ENCODE assay signal across 13 mouse cellular contexts in the genomic region with DNA sequence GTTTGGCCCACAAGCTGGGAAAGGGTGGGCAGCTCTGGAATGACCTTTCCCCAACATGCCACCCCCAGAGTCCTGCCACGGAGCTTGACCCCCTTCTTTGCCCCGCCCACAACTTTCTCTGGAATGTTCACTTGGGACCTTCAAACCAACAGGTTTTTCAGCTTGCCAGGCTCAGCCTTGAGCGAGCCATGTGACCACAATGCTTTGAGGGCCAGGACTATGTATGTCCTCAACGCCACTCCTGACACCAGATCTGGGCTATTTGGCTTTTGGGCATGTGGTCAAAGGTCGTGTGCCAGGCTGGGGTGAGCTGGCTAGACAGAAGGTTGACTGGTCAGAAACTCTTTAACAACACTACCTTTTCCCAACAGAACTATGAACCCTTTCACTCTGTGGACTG. TPM values are rescaled to one million over a fixed set of nuclear protein-coding genes. Genes with fewer than 3 reads are reported as not detected.
DNase-seq lines count a peak whose midpoint lies in the region; ATAC-seq and TF ChIP-seq lines count a peak whose summit lies in the region.
"Had no signal": no experiment of that assay in that cellular context is flagged by ENCODE, and none has a peak within 500 bp of the region (broad histone marks: within the 10 kb centered on the region; RNA-seq: fewer than 3 reads in every experiment).

No protein-coding gene starts in this region.

- no peak for TF ChIP-seq CTCF in ES-Bruce4 (IDR thresholded peaks at IDR 0.05; ENCODE audit: low read depth, low read length)
- TF ChIP-seq CTCF in lung, postnatal 0 days (IDR thresholded peaks at IDR 0.05) = no peak

- no peaks in the 10 kb centered on the region for H3K27me3 ChIP-seq in ES-Bruce4 (ENCODE audit: control insufficient read depth, insufficient read depth, low read length, poor library complexity, severe bottlenecking)
- H3K27me3 ChIP-seq in embryonic facial prominence, embryonic 13.5 days = no peaks in the 10 kb centered on the region
- no peaks in the 10 kb centered on the region for H3K27me3 ChIP-seq in kidney, embryonic 15.5 days
- no peaks in the 10 kb centered on the region for H3K27me3 ChIP-seq in lung, postnatal 0 days (replicated peaks; ENCODE audit: insufficient read depth, low read length)
- no peaks in the 10 kb centered on the region for H3K27me3 ChIP-seq in hindbrain, embryonic 14.5 days (ENCODE audit: control insufficient read depth, insufficient read depth, low read length)

- TF ChIP-seq EP300 in ES-Bruce4 (IDR thresholded peaks at IDR 0.05; ENCODE audit: insufficient read depth, low read depth, low read length) = peak; percentile 47; the same call in 1 of the 2 replicates
- TF ChIP-seq EP300 in lung, postnatal 0 days (IDR thresholded peaks at IDR 0.05) = peak; percentile 84

- H3K27ac ChIP-seq in ES-Bruce4 (ENCODE audit: insufficient read depth, low read length) = no peak overlapping the region
- H3K27ac ChIP-seq in embryonic facial prominence, embryonic 13.5 days = peak overlapping the region; percentile 34; the same call in 1 of the 2 replicates
- peak overlapping the region; percentile 77 for H3K27ac ChIP-seq in kidney, embryonic 15.5 days
- peak overlapping the region; percentile 88 for H3K27ac ChIP-seq in lung, postnatal 0 days (ENCODE audit: low read length)
- H3K27ac ChIP-seq in hindbrain, embryonic 14.5 days = no peak overlapping the region

- no peak for ATAC-seq in embryonic facial prominence, embryonic 13.5 days (ENCODE audit: insufficient number of reproducible peaks, insufficient read depth, low FRiP score, low TSS enrichment, low read depth)
- ATAC-seq in kidney, embryonic 15.5 days (replicated peaks; ENCODE audit: low FRiP score) = 0 out of 2 replicates have a peak, but pooled peaks have one; percentile 5
- ATAC-seq in lung, postnatal 0 days = peak; percentile 74
- no peak for ATAC-seq in hindbrain, embryonic 14.5 days (ENCODE audit: low FRiP score)
- ATAC-seq: activated CD4-positive, CD25-positive, alpha-beta regulatory T cell, adult 4 months had no signal

- no peak overlapping the region for H3K4me3 ChIP-seq in ES-Bruce4 (ENCODE audit: low read depth, low read length)
- no peak overlapping the region for H3K4me3 ChIP-seq in embryonic facial prominence, embryonic 13.5 days
- H3K4me3 ChIP-seq in kidney, embryonic 15.5 days (replicated peaks) = no peak overlapping the region
- H3K4me3 ChIP-seq in lung, postnatal 0 days (ENCODE audit: low read depth, low read length) = no peak overlapping the region
- no peak overlapping the region for H3K4me3 ChIP-seq in hindbrain, embryonic 14.5 days (replicated peaks; ENCODE audit: low read length)

- 48% methylated on average over 5 of the region's 5 CpGs for WGBS in embryonic facial prominence, embryonic 13.5 days
- WGBS in kidney, embryonic 15.5 days = 65% methylated on average over 5 of the region's 5 CpGs
- WGBS in lung, postnatal 0 days = 37% methylated on average over 5 of the region's 5 CpGs
- 74% methylated on average over 5 of the region's 5 CpGs for WGBS in hindbrain, embryonic 14.5 days

- no peak for TF ChIP-seq POLR2A in ES-Bruce4 (IDR thresholded peaks at IDR 0.05; ENCODE audit: insufficient read depth, low read length)

- H3K4me1 ChIP-seq in ES-Bruce4 (ENCODE audit: control insufficient read depth, insufficient read depth, low read length) = peaks cover 10% of the 10 kb centered on the region
- H3K4me1 ChIP-seq in embryonic facial prominence, embryonic 13.5 days = peaks cover 17% of the 10 kb centered on the region
- H3K4me1 ChIP-seq in kidney, embryonic 15.5 days = peaks cover 19% of the 10 kb centered on the region
- H3K4me1 ChIP-seq in lung, postnatal 0 days (ENCODE audit: insufficient read depth, low read depth, low read length) = no peaks in the 10 kb centered on the region; the same call in 1 of the 2 replicates
- 0 out of 2 replicates have a peak, but pooled peaks cover 6% of the 10 kb centered on the region for H3K4me1 ChIP-seq in hindbrain, embryonic 14.5 days (replicated peaks; ENCODE audit: control insufficient read depth, insufficient read depth, low read length)

- peak; percentile 90 for DNase-seq in lung, postnatal 0 days (ENCODE audit: low spot score)
- DNase-seq in right cerebral cortex, postnatal 10 days (ENCODE audit: low spot score in 2 of 2) = no peak
- DNase-seq in layer of hippocampus, adult 11-12 months (ENCODE audit: low spot score) = no peak
- DNase-seq in hindbrain, embryonic 14.5 days (ENCODE audit: low spot score) = no peak
- no peak for DNase-seq in adrenal gland, adult (ENCODE audit: inconsistent age in 2 of 2, low spot score in 1 of 2)
- DNase-seq: heart, postnatal 10 days; spleen, adult 18-20 months; thymus, postnatal 4 days had no signal

- no peak overlapping the region for H3K9ac ChIP-seq in ES-Bruce4 (ENCODE audit: low read depth, poor library complexity, severe bottlenecking)
- H3K9ac ChIP-seq in embryonic facial prominence, embryonic 13.5 days = no peak overlapping the region
- no peak overlapping the region for H3K9ac ChIP-seq in kidney, embryonic 15.5 days
- no peak overlapping the region for H3K9ac ChIP-seq in lung, postnatal 0 days (replicated peaks; ENCODE audit: low read depth)
- no peak overlapping the region for H3K9ac ChIP-seq in hindbrain, embryonic 14.5 days

- H3K9me3 ChIP-seq in ES-Bruce4 (replicated peaks; ENCODE audit: control insufficient read depth, insufficient read depth, low read length, poor library complexity, severe bottlenecking) = no peaks in the 10 kb centered on the region
- no peaks in the 10 kb centered on the region for H3K9me3 ChIP-seq in embryonic facial prominence, embryonic 13.5 days
- no peaks in the 10 kb centered on the region for H3K9me3 ChIP-seq in kidney, embryonic 15.5 days (replicated peaks)
- H3K9me3 ChIP-seq in lung, postnatal 0 days (ENCODE audit: low read length) = no peaks in the 10 kb centered on the region
- no peaks in the 10 kb centered on the region for H3K9me3 ChIP-seq in hindbrain, embryonic 14.5 days (ENCODE audit: control insufficient read depth, low read length)

- no peak overlapping the region for H3K4me2 ChIP-seq in embryonic facial prominence, embryonic 13.5 days
- no peak overlapping the region for H3K4me2 ChIP-seq in kidney, embryonic 15.5 days
- no peak overlapping the region for H3K4me2 ChIP-seq in lung, postnatal 0 days (replicated peaks; ENCODE audit: low read depth, low read length)
- H3K4me2 ChIP-seq in hindbrain, embryonic 14.5 days (replicated peaks) = no peak overlapping the region

- H3K36me3 ChIP-seq in ES-Bruce4 (ENCODE audit: control insufficient read depth, insufficient read depth, low read length, poor library complexity, severe bottlenecking) = no peaks in the 10 kb centered on the region
- H3K36me3 ChIP-seq in embryonic facial prominence, embryonic 13.5 days = no peaks in the 10 kb centered on the region
- no peaks in the 10 kb centered on the region for H3K36me3 ChIP-seq in kidney, embryonic 15.5 days
- no peaks in the 10 kb centered on the region for H3K36me3 ChIP-seq in lung, postnatal 0 days (ENCODE audit: insufficient read depth, low read length)
- H3K36me3 ChIP-seq in hindbrain, embryonic 14.5 days (replicated peaks; ENCODE audit: control insufficient read depth, insufficient read depth) = no peaks in the 10 kb centered on the region

RNA-seq across cellular contexts. Expression of gene Abhd11, which starts 6.8 kb away (rescaled TPM):
- 45.8 and 48.4 TPM in 2 replicates for polyA plus RNA-seq in ES-Bruce4 (2011; ENCODE audit: insufficient read depth, insufficient read length, low read depth, missing spikeins)
- 57.4 and 59.4 TPM in 2 replicates for polyA plus RNA-seq in embryonic facial prominence, embryonic 13.5 days (2015; fragmentation: Nextera tagmentation; extraction: Ambion mirVana)
- polyA plus RNA-seq in kidney, embryonic 15.5 days (2015; fragmentation: Nextera tagmentation; extraction: Ambion mirVana) = 69.1 and 71.6 TPM in 2 replicates
- 72.9 and 80.9 TPM in 2 replicates for polyA plus RNA-seq in lung, postnatal 0 days (2015; fragmentation: Nextera tagmentation; extraction: Ambion mirVana)
- polyA plus RNA-seq in hindbrain, embryonic 14.5 days (2014; fragmentation: Nextera tagmentation; extraction: Ambion mirVana) = 62.7 and 72.3 TPM in 2 replicates

RNA-seq across cellular contexts. Expression of gene Cldn3, which starts 16.1 kb away (rescaled TPM):
- polyA plus RNA-seq in ES-Bruce4 (2011; ENCODE audit: insufficient read depth, insufficient read length, low read depth, missing spikeins) = 22.4 and 26.3 TPM in 2 replicates
- polyA plus RNA-seq in embryonic facial prominence, embryonic 13.5 days (2015; fragmentation: Nextera tagmentation; extraction: Ambion mirVana) = 14.8 and 26.4 TPM in 2 replicates
- 52.9 and 56.3 TPM in 2 replicates for polyA plus RNA-seq in kidney, embryonic 15.5 days (2015; fragmentation: Nextera tagmentation; extraction: Ambion mirVana)
- polyA plus RNA-seq in lung, postnatal 0 days (2015; fragmentation: Nextera tagmentation; extraction: Ambion mirVana) = 547 and 583 TPM in 2 replicates
- polyA plus RNA-seq in hindbrain, embryonic 14.5 days (2014; fragmentation: Nextera tagmentation; extraction: Ambion mirVana) = 2.1 and 2.6 TPM in 2 replicates
- polyA plus RNA-seq: activated CD4-positive, CD25-positive, alpha-beta regulatory T cell, adult 4 months had no signal

RNA-seq across cellular contexts. Expression of gene Stx1a, which starts 21.1 kb away (rescaled TPM):
- 9.3 and 10.5 TPM in 2 replicates for polyA plus RNA-seq in ES-Bruce4 (2011; ENCODE audit: insufficient read depth, insufficient read length, low read depth, missing spikeins)
- polyA plus RNA-seq in embryonic facial prominence, embryonic 13.5 days (2015; fragmentation: Nextera tagmentation; extraction: Ambion mirVana) = 12.9 and 21.7 TPM in 2 replicates
- polyA plus RNA-seq in kidney, embryonic 15.5 days (2015; fragmentation: Nextera tagmentation; extraction: Ambion mirVana) = 12.1 and 13.8 TPM in 2 replicates
- polyA plus RNA-seq in lung, postnatal 0 days (2015; fragmentation: Nextera tagmentation; extraction: Ambion mirVana) = 5.5 and 5.8 TPM in 2 replicates
- polyA plus RNA-seq in hindbrain, embryonic 14.5 days (2014; fragmentation: Nextera tagmentation; extraction: Ambion mirVana) = 113 and 134 TPM in 2 replicates

RNA-seq across cellular contexts. Expression of gene Cldn4, which starts 55.4 kb away (rescaled TPM):
- polyA plus RNA-seq in ES-Bruce4 (2011; ENCODE audit: insufficient read depth, insufficient read length, low read depth, missing spikeins) = 259 and 279 TPM in 2 replicates
- polyA plus RNA-seq in embryonic facial prominence, embryonic 13.5 days (2015; fragmentation: Nextera tagmentation; extraction: Ambion mirVana) = 21.0 and 22.9 TPM in 2 replicates
- polyA plus RNA-seq in kidney, embryonic 15.5 days (2015; fragmentation: Nextera tagmentation; extraction: Ambion mirVana) = 39.3 and 45.6 TPM in 2 replicates
- 28.2 and 29.2 TPM in 2 replicates for polyA plus RNA-seq in lung, postnatal 0 days (2015; fragmentation: Nextera tagmentation; extraction: Ambion mirVana)
- polyA plus RNA-seq in hindbrain, embryonic 14.5 days (2014; fragmentation: Nextera tagmentation; extraction: Ambion mirVana) = not detected in 2 replicates
- polyA plus RNA-seq: activated CD4-positive, CD25-positive, alpha-beta regulatory T cell, adult 4 months; forebrain, embryonic 16.5 days had no signal

Comparison
In these comparisons a context has a peak if more than half of its experiments do, and no peak if none do; other contexts are left out.
1. H3K27ac ChIP-seq: peak in embryonic facial prominence, embryonic 13.5 days (single experiment), kidney, embryonic 15.5 days (single experiment) and lung, postnatal 0 days (single experiment); none in ES-Bruce4 (single experiment) and hindbrain, embryonic 14.5 days (single experiment).
2. ATAC-seq: peak in kidney, embryonic 15.5 days (single experiment) and lung, postnatal 0 days (single experiment); none in embryonic facial prominence, embryonic 13.5 days (single experiment) and hindbrain, embryonic 14.5 days (single experiment).